Mouse (Mus musculus) thymus, postnatal 25 days (tissue): ENCODE measurements at regions not wholly inside any gene's neighbourhood (a gene's known extent, or its start where the extent isn't known, plus 50 kb on each side); places are given as distances from the start of the nearest gene placed in this dataset.

Experiments used
- DNase-seq: peaks from one replicate; pipeline ENCODE4 v3.0.0; 2022

GRCm38 (mm10) chr13:72809226-72809625, 180.6 kb downstream of the Irx2 start:
- DNase-seq = no peak

DNA sequence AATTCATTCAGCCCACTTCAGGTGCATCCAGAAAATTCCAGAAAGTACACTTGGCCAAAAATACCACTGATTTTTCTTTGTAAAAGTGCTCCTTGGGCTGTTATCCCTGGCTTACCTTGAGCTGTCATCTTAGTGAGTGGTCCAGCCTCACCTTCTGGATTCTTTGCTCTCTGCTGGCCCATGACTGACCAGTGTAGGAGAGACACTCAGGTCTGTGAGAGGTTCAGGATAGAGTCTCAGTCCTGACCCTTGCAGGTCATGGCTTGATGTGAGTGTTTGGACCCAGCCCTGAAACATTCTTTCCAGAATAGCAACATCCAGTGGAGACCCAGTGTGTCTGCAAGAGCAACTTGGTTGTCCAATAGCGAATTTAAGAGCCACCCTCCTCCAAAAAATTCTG, 182.0 kb downstream of the Irx2 start:
- DNase-seq = no peak

GRCm38 (mm10) chr13:72814616-72815015, 186.0 kb downstream of the Irx2 start:
- DNase-seq = no peak

DNA sequence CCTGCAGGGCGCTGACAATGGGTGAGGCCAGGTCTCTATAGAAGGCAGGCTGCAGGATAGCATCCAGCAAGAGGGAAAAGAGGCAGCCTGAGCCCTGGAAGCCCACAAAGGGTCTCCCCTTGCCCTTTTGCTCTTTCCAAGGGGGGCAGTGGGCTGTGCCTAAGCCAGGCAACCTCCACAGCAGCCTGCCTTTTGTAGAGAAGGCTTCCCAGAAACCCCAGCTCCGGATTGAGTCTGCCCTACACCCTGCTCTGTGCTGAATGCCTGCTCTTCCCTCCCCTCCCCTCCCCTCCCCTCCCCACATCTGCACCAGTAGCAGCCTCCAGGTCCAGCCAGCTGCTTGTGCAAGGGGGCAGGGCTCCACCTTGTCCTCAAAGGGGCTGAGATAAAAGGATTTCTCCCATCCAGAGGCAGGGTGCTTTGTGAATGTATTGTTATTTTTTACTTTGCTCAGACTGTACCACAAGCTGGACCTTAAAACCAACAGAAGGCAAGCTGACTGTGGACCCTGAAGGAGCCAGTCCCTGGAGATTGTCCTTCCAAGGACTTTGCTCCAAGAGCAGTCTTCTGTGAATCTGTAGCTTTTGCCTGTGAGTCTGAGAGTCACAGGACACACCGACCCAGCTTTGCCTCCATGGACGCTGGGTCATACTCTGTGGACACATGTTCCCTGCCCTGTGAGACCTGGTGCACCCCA, 186.8 kb downstream of the Irx2 start:
- no peak for DNase-seq

- no peak for DNase-seq
Observed at GRCm38 (mm10) chr13:72815933-72816553, 187.4 kb downstream of the Irx2 start.

DNA sequence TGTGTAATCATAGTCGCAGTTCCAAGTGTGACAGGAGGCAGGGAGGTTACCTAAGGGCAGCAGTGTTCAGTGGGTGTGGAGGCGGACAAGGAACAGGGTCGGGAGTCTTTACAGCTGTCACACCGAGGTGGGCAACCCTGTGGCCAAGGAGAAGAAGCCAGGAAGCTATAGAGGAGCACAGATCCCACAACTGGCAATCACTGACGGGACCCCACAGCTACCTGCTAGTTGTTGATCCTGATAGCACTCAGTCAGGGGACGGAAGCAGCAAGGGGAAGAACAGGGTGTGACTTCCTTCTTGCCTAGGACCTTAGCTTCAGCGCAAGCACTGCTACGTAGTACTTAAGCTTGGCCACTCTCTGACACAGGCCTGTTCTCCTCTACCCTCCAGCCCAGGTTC, 188.2 kb downstream of the Irx2 start:
- no peak for DNase-seq

GRCm38 (mm10) chr13:72817521-72817920, 188.9 kb downstream of the Irx2 start:
- no peak for DNase-seq

DNA sequence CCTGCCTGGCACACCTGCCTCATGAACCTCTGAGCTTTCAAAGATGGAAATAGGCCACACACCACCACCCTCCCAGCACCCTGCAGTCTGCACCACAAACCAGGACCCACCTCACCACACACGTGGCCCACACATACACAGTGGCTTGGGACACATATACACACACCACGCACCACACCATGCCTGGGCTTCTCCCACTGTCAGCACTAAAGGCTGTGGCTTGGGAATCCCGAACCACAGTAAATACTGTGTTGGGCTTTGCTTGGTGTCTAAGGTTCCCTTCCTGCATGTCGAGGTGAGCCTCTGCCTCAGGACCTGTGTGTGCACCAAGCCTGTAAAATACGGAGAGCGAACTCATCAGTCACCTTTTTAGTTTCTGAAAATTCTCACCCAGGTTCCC, 189.3 kb downstream of the Irx2 start:
- DNase-seq = no peak

- no peak for DNase-seq
Observed at GRCm38 (mm10) chr13:72826613-72827012, 198.0 kb downstream of the Irx2 start.

DNA sequence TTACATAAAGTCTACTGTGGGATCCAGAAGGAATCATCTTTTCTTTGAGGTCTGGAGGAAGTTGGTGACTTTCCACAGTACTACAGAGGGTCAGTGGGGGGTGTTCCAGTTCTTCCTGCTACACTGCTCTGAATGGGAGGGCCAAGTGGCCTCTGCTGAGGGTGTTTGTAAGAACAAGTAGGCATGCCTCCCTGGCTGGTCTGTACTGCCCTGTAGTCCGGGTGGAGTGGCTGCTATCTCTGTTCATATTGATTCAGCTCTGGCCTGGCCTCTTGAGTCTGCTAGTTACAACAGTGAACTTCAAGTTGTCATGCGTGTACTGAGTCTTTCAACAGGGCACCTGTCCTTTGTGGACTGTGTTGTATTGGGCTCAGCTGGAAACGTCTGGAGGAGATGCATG, 200.7 kb downstream of the Irx2 start:
- DNase-seq = no peak

- DNase-seq = no peak
Observed at GRCm38 (mm10) chr13:72833326-72833725, 204.7 kb downstream of the Irx2 start.

GRCm38 (mm10) chr13:72837016-72837415, 208.4 kb downstream of the Irx2 start:
- DNase-seq = no peak

DNA sequence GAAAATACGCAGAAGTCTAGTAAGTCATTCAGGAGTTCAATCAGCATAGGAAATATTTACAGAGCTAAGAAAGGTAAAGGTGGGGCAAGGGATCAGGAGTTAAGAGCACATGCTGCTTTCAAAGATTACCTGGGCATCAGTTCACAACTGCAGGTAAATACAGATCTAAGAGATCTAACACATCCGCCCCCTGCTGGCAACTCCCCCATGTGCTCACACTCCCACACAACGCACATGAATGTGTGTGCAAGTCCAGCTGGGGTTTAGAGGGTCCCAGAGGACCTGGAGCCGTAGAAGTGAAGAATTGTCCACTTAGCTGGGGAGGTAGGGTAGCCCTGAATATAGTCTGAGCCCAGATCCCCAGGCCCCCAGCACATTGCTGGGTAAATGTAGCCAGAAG, 219.5 kb downstream of the Irx2 start:
- no peak for DNase-seq

DNA sequence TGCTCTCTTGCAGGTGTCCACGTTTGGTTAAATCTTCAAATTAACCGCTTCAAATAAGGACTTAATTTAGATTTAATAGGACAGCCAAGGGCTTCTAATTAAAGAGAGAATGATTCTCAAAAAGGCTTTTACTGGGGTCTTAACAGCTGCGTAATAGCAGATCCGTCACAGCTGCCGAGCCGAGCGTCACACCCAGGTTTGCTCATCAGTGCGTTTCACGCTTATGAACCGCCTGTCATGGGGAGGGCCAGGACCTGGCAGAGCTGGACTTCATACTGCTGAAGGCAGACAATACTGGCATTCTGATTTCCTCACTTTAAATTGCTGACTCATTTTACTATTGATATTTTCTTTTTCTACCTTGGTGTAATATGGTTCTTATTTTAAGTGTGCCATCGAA, 221.2 kb downstream of the Irx2 start:
- no peak for DNase-seq

DNA sequence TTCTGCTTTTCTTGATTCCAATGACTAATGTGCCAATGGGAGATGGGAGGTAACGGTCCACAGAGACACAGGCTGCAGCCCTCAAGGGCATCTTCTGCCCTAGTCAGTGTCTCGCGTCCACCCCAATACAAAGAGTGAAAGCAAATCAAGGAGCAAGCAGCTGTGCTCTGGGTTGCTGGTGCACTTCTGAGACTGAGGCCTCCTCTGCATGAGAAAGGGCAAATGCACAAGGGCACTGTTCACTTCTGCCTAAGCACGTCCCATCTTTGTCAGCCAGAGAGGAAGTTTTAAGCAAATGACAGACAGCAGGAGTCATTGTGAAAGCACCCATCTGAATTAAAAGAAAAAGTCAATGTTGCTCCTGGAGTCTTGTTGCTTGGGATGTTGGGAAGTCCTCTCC, 224.3 kb downstream of the Irx2 start:
- DNase-seq = no peak

DNA sequence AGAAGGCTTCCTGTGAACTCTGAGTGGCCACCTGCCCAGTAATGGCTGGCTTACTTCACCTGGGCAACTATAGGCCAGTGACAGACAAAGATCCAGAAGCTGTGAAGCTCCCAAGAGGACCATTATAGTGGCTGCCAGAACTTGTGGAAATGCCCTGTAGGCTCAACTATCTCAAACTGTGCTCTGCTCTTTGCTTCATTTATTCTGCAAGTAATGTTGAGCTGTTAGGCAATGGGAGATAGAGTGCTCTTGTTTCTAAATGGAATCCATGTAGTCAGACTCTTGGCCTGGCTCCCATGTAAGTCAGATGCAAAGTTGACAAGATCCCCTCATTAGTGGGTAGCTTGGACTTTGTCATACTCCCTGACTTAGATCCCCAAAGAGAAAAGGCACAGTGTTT, 247.3 kb downstream of the Irx2 start:
- DNase-seq = no peak

DNA sequence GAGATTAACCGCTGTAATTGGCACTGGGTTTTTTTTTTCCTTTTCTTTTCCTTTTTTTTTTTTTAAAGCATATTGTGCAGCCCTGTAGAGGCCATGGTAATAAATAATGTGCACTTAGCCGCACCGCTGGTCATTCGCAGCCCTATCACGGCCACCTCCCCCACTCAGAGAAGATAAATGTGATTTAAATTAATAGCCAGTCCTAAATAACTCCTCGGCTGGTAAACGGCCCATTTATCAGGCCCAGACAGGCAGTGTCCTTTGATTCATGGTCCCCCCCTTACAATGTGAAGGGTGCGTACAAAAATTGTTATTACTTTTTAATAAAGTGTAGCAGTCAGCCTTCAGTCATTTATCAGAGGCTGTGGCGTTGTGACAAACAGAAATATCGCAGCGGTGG, 266.4 kb downstream of the Irx2 start:
- DNase-seq = no peak

DNA sequence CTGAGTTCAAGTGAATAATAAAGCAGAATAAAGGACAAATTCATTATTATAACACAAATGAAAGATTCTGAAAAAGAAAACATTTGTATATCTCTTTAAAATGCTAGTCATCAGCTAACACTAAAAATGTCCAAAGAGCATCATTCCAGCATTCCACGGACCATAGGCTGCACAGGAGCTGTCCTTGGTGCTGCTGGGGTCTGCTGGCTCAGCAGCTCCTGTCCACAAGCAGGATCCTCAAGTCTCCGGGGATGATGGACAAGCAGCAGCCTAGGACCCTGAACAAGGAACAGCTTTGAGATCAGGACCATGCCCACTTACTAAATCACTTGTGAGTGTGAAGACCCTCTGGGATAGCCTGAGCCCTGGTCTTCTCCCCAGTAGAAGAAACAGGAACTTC, 274.0 kb downstream of the Irx2 start:
- no peak for DNase-seq

GRCm38 (mm10) chr13:72918895-72919294, 290.3 kb downstream of the Irx2 start:
- DNase-seq = no peak

- DNase-seq = no peak
Observed at GRCm38 (mm10) chr13:72920368-72920767, 291.7 kb downstream of the Irx2 start.

- no peak for DNase-seq
Observed at GRCm38 (mm10) chr13:72924560-72925135, 296.0 kb downstream of the Irx2 start.

GRCm38 (mm10) chr13:72937246-72937645, 308.6 kb downstream of the Irx2 start:
- DNase-seq = no peak

DNA sequence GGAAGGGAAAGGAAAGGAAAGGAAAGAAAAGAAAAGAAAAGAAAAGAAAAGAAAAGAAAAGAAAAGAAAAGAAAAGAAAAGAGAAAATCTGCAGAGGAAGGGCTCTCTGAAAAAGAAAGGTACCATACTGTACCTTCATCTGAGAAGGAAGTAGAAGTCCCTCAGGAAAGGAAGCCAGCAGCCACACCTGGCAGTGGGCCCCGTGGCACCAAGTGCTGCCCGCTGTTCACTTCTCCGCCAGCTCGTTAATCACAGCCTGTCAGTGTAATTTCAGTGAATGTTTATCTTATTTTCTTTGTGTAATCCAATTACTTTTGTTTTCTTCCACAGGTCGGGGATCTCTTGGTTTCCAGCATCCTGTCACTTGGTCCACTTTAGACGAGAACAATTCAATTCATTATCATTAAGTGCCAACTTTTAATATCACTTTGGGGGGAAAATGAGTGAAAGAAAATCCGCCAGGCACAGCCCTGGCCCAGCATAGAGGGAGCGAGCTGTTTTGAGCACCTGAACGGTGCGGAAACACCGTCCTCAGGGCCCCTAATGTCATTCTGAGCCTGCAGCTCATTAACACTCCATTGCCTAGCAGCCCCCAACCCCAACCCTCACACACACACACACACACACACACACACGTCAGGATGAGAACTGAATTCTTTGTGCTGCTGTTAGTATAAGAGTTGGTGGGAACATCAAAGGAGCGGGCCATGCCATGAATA, 309.7 kb downstream of the Irx2 start:
- DNase-seq = no peak
